Mouse (Mus musculus) splenic B cell, adult 2 months (primary cell): ENCODE results near the gene Lacc1.
"Not testable (repeated sequence)": the region's sequence is repeated elsewhere in the genome, so short reads cannot be mapped to it uniquely, and the experiment has no call there.

Source experiments
- DNase-seq: peaks from one replicate; pipeline ENCODE4 v3.0.0-alpha.2; 2011; ENCODE audit warnings: low read depth, low spot score
- H3K27me3 ChIP-seq: 2 replicates; pipeline ENCODE4 v1.6.1; 2012; ENCODE audit warnings: mild to moderate bottlenecking, low read length, moderate library complexity, mixed read lengths; ENCODE audit not compliant: control insufficient read depth, poor library complexity, insufficient read depth, severe bottlenecking
- H3K36me3 ChIP-seq: 2 replicates; pipeline ENCODE4 v1.6.1; 2012; ENCODE audit warnings: mild to moderate bottlenecking, low read length, moderate library complexity, mixed read lengths; ENCODE audit not compliant: control insufficient read depth, poor library complexity, insufficient read depth, severe bottlenecking

The Lacc1 gene

DNA sequence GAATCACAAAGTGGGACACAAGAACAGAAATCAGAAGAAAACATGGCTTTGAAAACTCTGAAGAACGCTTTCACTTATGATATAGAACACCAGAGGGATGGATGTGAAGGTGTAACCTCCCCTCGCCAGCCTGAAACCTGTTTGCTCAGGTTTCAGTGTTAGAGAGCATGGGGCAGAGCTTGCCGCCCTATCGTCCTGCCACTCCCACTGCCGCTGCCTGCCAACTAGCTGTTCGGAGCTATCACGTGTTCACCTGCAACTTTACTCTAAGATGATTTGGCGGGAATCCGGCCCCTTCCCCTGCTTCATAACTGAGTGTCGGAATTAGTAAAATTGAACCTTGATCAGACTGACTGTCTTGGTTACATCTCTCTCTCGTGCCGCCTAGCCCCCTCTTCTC lies 19.9 kb downstream of the Lacc1 start:
- H3K36me3 ChIP-seq, H3K27me3 ChIP-seq, DNase-seq: not testable (repeated sequence)

DNA sequence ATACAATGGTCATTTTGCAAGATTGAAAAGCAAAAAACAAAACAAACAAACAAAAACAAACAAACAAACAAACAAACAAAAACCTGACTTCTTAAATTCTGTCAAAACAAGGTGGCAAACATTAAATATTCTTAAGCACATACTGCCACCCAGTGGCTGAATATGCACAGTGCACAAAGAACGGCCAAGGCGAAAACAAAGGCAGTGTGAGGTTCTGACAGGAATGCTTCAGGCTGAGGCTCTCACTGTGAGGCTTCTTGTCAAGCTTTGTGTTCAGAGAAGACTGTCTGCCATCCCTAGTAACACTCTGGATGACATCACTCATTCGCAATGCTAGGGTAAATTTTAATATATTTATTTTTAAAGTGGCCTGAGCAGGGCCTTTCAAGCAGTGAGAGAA lies 24.9 kb downstream of the Lacc1 start:
- H3K36me3 ChIP-seq = no peaks in the 10 kb centered on the region
- DNase-seq = peak; percentile 72
- no peaks in the 10 kb centered on the region for H3K27me3 ChIP-seq

DNA sequence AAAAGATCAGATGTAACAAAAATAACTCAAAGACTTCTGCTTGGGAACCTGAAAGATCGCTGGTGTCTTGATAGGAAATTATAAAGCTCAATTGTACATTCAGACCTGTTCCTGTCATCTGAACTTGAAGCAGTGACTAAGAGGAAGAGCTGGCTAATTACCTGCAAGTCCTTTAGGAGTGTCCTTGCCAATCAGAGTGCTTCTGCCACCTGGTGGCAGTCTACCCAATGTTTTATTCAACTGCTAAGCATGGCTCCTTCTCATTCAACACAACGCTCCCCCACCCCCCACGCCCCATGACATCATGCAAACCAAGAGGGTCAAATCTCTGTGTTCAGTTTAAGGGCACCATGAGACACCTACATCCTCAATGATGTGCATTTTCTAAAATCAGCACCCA lies 28.5 kb downstream of the Lacc1 start:
- peak; percentile 76 for DNase-seq
- Histone ChIP-seq H3K27me3 (no peaks in the 10 kb centered on the region), H3K36me3 (no peaks in the 10 kb centered on the region)

DNA sequence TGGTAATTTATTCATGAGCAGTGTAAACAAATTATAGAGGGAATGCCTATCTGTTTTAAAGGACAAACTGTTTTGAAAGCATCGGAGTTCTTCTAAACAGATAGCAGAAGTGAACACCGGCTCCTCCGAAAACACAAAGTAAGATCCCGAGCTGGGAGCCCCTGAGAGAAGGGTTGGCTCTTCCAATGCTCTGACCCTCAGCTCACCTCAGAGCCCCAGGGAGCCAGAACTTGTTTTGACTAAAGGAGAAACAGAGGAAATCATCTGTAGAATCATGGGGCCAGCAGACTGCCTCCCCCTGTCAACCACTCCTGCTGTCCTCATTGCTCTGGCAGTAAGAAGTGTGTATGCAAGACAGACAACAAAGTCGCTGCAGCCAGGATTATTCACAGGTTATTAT lies 31.1 kb downstream of the Lacc1 start:
- no peaks in the 10 kb centered on the region for H3K36me3 ChIP-seq
- no peak for DNase-seq
- no peaks in the 10 kb centered on the region for H3K27me3 ChIP-seq

DNA sequence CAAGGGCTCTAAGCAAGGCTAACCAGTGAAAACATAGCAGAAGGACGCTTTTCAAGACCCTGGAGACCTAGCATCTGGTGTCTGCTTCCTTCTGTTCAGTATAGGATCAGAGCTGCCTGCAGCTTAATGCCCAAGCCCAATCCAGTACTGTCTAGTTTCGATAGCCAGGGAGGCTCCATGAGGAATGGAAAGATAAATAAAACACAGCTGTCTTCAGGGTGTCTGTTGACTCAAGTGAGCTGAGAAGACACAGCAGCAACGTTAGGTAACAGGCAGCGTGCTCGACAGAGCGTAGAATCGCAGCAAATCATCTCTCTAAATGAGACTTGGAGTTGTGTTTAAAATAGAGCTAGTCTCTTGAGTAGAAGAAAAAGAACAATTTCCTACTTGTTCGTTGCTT lies 32.0 kb downstream of the Lacc1 start:
- DNase-seq = no peak
- Histone ChIP-seq H3K27me3 (no peaks in the 10 kb centered on the region), H3K36me3 (no peaks in the 10 kb centered on the region)

DNA sequence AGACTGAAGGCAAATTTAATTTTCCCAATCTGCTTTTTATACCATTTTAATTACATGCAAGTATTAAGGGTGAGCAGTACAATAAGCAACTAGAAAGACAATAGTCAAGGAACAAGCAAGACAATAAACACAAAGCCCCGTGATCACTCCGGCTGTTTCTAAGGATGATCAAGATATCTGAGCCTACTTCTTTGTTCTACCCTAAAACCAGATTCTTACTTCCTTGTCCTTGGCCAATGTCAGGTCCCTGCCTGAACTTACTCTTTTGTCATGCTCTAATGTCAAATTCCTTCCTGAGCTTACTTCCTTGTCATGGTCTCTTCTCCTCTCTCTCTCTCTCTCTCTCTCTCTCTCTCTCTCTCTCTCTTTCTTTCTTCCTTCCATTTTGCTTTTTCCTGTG lies 46.4 kb downstream of the Lacc1 start:
- DNase-seq, H3K27me3 ChIP-seq, H3K36me3 ChIP-seq: not testable (repeated sequence)

DNA sequence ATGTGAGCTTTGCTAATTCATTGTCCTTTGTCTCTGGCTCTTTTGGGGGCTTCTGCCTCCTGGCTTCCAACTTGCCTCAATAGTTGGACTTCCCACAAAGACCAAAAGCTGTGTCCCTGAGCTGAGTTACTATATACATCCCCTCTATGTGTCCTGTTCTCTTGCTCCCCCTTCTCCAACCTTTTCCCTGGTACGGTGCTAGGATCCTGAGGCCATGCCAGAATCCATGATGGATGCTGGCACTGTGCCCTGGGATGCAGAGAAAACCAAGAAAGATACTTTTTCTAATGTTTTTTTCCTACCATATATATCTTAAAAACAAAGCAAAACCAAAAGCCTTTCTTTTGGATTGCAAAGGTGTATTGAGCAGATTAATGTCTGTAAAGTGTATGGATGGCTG lies 54.9 kb downstream of the Lacc1 start:
- Histone ChIP-seq H3K27me3 (no peaks in the 10 kb centered on the region), H3K36me3 (no peaks in the 10 kb centered on the region)

DNA sequence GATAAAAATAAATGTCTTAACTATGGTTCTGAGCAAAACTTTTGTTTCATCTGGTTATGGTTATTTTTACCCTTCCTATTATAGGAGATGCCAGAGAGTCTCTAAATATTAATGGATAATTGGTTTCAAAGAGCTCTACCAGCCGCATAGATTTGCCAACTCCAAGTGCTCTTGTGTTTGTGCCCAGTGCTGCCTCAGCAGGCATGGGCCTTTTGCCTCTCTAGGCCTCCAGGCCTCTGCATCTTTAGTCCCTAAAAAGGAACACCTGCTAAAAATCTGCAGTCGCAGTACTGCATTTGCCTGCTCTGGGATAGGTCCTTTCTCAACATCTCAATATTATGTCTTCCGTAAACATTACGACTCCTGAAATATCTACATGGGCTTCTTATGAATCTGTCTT lies 55.5 kb downstream of the Lacc1 start:
- no peaks in the 10 kb centered on the region for H3K27me3 ChIP-seq
- H3K36me3 ChIP-seq = no peaks in the 10 kb centered on the region
- DNase-seq = no peak

More for the DNA sequence above, 54.9 kb downstream of the Lacc1 start:
- no peak for DNase-seq

DNA sequence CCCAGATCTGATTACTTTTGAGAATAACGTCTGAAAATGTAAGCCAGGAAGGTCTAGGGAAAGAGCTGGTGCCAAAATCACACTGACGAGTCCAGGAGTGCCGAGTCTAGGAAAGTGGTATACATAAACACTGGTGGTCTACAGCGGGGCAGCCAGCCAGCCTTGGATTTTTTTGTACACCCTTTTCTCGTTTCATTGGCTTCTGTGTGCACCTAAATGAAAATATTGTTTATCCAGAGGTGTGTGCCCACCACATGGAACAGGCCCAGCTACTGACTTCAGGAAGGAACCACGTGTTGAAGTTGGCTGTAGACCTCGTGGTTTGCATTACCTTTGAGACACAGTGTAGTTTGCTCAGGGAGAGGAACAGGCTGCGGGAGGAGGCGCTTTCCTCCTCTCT lies 57.1 kb downstream of the Lacc1 start:
- DNase-seq = no peak
- Histone ChIP-seq H3K27me3 (no peaks in the 10 kb centered on the region), H3K36me3 (no peaks in the 10 kb centered on the region)
